Mouse (Mus musculus): Measurements from ENCODE around the gene Gas6.

- TF ChIP-seq CTCF (IDR thresholded peaks at IDR 0.05; ENCODE audit: low read depth) (no peak), EP300 (IDR thresholded peaks at IDR 0.05; ENCODE audit: low read depth) (no peak)
These were observed 35.6 kb upstream of the Gas6 start for GRCm38 (mm10) chr8:13529891-13530316.

Data from liver, postnatal 0 days (tissue).